Mouse (Mus musculus) brain, embryonic 14.5 days (tissue): Measurements from ENCODE around the gene Lrrc7.

Source experiments
- CTCF ChIP-seq: fragments of 200-500 bp; IDR thresholded peaks from 2 replicates; pipeline ENCODE4 v1.5.1; 2012; ENCODE audit warnings: inconsistent platforms, mild to moderate bottlenecking, moderate library complexity, borderline replicate concordance; ENCODE audit not compliant: insufficient read depth, insufficient read length; ENCODE audit errors: extremely low read depth
- POLR2A ChIP-seq: fragments of 200-500 bp; IDR thresholded peaks from 2 replicates; pipeline ENCODE4 v1.6.1; 2012; ENCODE audit warnings: mild to moderate bottlenecking, inconsistent platforms, borderline replicate concordance; ENCODE audit not compliant: poor library complexity, insufficient read depth, insufficient read length, severe bottlenecking; ENCODE audit errors: extremely low read depth

GRCm38 (mm10) chr3:158068613-158069263 lies 493.3 kb downstream of the Lrrc7 start:
- TF ChIP-seq CTCF, result no peak
- TF ChIP-seq POLR2A, result no peak
